Mouse (Mus musculus) olfactory bulb, adult 2 months (tissue): ENCODE measurements around the gene Tspan11. TPM values are rescaled to one million over a fixed set of nuclear protein-coding genes. Genes with fewer than 3 reads are reported as not detected.

ENCODE experiments used
- H3K27ac ChIP-seq: fragments of 200-500 bp; 2 replicates; pipeline ENCODE4 v1.5.1; 2012; ENCODE audit warnings: low read depth, low read length; ENCODE audit not compliant: insufficient read depth
- H3K4me1 ChIP-seq: fragments of 200-500 bp; 2 replicates; pipeline ENCODE4 v1.6.1; 2012; ENCODE audit warnings: low read length; ENCODE audit not compliant: control insufficient read depth, insufficient read depth
- H3K4me3 ChIP-seq: fragments of 200-500 bp; 2 replicates; pipeline ENCODE4 v1.5.1; 2012; ENCODE audit warnings: mild to moderate bottlenecking, low read depth, low read length, moderate library complexity; ENCODE audit not compliant: insufficient read depth
- CTCF ChIP-seq: fragments of 200-500 bp; IDR thresholded peaks from 2 replicates; pipeline ENCODE4 v1.5.1; 2012; ENCODE audit warnings: low read depth, mild to moderate bottlenecking, low read length, moderate library complexity; ENCODE audit not compliant: insufficient read depth
- POLR2A ChIP-seq: fragments of 200-500 bp; IDR thresholded peaks from 2 replicates; pipeline ENCODE4 v1.6.1; 2012; ENCODE audit warnings: mild to moderate bottlenecking, low read depth, low read length, moderate library complexity; ENCODE audit not compliant: insufficient read depth
- WGBS: fragments of 180-500 bp; shearing (Covaris S2); methylation state at CpG from one replicate; pipeline ENCODE4 v1.1.7; 2018; 5-methylcytosine and 5-hydroxymethylcytosine counted together
- polyA plus RNA-seq: library from polyadenylated mRNA; stranded (reverse); fragments of >200 nt; gene quantifications from 2 replicates; pipeline ENCODE4 v1.2.4, GENCODE M21; 2012; ENCODE audit warnings: low replicate concordance; ENCODE audit not compliant: missing spikeins, insufficient read depth, insufficient read length

Gene Tspan11
- polyA plus RNA-seq, 1 experiment, result not detected

DNA sequence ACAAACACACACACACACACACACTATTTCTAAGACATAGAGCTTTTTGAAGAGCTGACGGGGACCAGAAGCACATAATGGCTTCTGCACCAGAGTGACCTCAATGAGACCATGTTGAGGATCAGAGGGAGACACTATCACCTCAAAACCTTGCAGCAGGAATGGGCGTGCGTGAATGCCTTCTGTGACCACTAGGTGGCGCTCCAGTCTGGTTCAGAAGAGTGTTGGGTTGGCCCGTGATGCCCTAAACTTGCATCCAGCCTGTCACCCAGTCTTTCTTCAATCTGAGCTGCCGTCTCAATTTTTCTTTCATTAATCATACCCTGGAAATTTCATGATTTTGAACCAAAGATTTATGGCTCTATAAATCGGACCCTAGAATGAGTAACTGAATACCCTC lies 82.7 kb downstream of the Tspan11 start:
- peak; percentile 69 for TF ChIP-seq CTCF
- no peak for TF ChIP-seq POLR2A
- 9% methylated on average over 7 of the region's 7 CpGs for WGBS

DNA sequence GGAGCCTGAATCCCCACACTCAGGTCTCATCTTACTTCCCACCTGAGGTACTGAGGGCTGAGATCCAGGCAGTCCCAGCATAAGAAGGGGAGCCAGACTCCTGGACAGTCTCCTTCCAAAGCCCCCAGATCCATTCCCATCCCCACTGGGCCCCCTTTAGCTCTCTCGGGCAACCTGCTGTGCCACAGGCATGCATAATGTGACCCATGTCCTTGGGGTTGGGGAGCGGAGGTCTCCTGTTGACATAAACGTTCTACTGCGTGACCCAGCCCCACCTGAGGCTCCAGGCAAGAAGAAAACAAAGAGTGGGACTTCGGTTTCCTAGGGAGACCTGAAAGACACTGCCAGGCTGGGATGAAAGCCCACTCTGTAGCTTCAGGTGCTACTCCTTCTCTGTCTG lies 83.5 kb downstream of the Tspan11 start:
- H3K27ac ChIP-seq, result no peak overlapping the region
- H3K4me1 ChIP-seq, result peaks cover 9% of the 10 kb centered on the region
- 86% methylated on average over 5 of the region's 5 CpGs for WGBS
- no peak overlapping the region for H3K4me3 ChIP-seq
- no peak for TF ChIP-seq CTCF
- TF ChIP-seq POLR2A, result no peak

More for the DNA sequence above, 82.7 kb downstream of the Tspan11 start:
- Histone ChIP-seq H3K27ac (no peak overlapping the region), H3K4me1 (peaks cover 13% of the 10 kb centered on the region), H3K4me3 (no peak overlapping the region)

DNA sequence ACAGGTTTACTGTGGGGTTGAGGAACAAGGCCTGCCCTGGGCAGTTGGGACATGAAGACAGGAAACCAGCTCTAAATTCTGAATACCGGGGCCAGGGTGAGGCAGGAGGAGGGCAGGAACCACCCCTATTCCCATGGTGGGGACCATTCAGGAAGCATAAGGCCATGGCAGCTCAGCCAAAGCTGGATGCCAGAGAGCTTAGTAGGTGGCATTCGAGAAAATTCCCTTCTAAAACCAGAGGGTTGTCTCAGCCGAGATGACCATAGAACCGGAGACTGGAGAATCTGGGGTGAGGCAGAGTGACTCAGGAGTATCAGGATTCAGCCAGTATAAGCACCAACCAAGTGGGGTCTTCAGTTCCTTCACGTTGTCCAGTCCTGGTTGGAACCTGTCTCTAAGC lies 84.5 kb downstream of the Tspan11 start:
- Histone ChIP-seq H3K4me1 (peaks cover 9% of the 10 kb centered on the region), H3K4me3 (no peak overlapping the region), H3K27ac (no peak overlapping the region)
- TF ChIP-seq CTCF, result no peak
- no peak for TF ChIP-seq POLR2A
- 90% methylated on average over 5 of the region's 5 CpGs for WGBS

DNA sequence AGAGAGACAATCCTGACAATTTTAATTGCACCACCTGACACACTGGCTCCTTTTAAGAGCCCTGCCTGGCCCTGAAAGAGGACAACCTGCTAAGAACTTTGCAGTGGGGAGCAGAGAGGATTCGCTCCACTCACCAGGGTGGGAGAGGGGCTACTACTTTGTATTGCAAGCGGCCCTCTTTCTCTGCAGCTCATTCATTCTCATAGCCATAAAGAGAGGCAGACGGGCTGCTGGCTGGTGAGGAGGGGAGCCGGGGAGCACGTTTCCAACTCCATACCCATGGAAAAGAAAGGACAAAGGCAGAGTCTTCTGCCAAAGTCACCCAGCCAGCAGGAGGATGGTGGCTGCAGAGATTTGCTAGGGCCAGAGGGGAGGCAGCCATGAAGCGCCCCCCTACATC lies 86.2 kb downstream of the Tspan11 start:
- Histone ChIP-seq H3K4me3 (no peak overlapping the region), H3K27ac (no peak overlapping the region), H3K4me1 (peaks cover 9% of the 10 kb centered on the region)
- 74% methylated on average over 6 of the region's 6 CpGs for WGBS
- TF ChIP-seq CTCF (no peak), POLR2A (no peak)

DNA sequence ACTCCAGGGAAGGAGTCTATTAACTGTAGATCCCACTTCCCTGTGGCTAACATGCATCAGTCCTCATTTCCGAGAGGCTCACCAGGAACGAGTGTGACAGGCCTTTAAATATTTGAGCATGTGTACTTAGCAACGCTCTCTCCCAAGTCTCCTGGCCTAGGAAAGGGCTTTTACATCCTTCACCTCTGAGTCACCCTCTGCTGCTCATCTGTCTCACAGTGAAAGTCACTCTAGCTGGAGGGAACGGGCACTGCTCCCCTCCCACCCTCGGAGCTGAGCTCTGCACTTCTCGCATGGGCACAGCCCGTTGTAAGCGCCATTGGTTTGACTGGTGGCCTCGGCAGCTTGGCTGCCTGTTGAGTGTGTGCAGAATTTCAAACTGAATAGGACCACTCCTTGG lies 86.6 kb downstream of the Tspan11 start:
- 49% methylated on average over 9 of the region's 9 CpGs for WGBS
- TF ChIP-seq POLR2A (no peak), CTCF (no peak)
- peaks cover 9% of the 10 kb centered on the region for H3K4me1 ChIP-seq
- no peak overlapping the region for H3K4me3 ChIP-seq
- H3K27ac ChIP-seq, result no peak overlapping the region

DNA sequence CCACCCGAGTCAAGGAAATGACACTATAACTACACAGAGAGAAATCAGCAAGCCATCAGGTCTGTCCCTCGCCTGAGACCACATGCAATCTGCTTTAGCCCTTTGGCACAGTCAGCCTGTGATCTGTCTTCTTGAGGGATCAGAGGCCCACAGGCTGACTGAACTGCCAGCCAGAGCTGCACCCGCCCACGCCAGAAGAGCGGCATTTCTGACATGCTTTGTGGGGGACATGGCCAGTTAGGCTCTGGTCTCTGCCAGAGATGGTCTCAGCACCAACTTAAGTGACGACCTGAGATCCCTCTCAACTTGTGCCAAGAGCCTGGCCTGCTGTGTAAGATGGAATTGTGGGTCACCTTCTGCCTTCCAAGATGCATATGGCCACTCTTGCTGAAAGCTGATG lies 89.3 kb downstream of the Tspan11 start:
- H3K4me1 ChIP-seq, result peaks cover 24% of the 10 kb centered on the region

DNA sequence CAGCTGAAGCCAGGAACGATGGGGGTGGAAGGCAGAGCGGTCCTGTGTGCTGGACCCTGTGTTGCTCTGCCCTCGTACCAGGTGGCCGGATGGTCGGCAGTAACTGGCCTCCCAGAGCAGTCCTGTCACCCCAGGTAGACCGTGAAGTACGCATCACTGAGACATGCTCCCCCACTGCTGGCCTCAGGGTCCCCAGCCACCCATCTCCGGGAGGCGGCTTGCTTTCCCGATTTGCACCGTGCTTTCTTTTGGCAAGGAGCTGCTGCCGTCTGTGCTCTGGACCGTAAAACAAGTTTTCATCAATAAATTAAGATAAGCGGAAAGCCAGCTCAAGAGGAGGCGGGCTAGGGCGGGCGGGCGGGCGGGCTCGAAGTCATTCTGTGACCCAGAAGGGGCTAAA lies 91.6 kb downstream of the Tspan11 start:
- H3K4me1 ChIP-seq, result peaks cover 21% of the 10 kb centered on the region
- WGBS, result 57% methylated on average over 20 of the region's 20 CpGs
- no peak overlapping the region for H3K4me3 ChIP-seq
- TF ChIP-seq CTCF, result no peak
- TF ChIP-seq POLR2A, result no peak
- no peak overlapping the region for H3K27ac ChIP-seq

More for the DNA sequence above, 89.3 kb downstream of the Tspan11 start:
- no peak overlapping the region for H3K27ac ChIP-seq
- no peak overlapping the region for H3K4me3 ChIP-seq
- TF ChIP-seq CTCF, result no peak
- no peak for TF ChIP-seq POLR2A
- WGBS, result 88% methylated on average over 6 of the region's 6 CpGs

DNA sequence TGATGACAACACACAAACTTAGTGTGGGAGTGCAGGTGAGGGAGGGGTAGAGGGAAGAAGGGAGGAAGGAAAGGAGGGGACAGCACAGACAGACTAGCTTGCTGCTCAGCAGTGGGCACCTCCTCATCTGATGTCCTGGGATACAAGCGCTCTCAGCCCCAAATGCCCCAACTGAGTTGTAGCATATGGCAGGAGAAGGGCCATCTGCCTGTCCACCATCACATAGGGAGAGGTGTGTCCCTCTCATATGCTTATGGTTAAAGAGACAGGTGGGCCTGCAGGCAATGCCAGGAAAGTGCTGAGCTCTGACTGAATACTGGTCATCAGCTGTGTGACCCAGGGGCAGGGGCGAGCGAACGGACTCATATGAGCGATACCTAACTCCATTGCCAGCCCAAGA lies 92.4 kb downstream of the Tspan11 start:
- peaks cover 17% of the 10 kb centered on the region for H3K4me1 ChIP-seq
- TF ChIP-seq CTCF, result no peak
- no peak for TF ChIP-seq POLR2A
- no peak overlapping the region for H3K27ac ChIP-seq
- H3K4me3 ChIP-seq, result no peak overlapping the region
- WGBS, result 98% methylated on average over 5 of the region's 5 CpGs

DNA sequence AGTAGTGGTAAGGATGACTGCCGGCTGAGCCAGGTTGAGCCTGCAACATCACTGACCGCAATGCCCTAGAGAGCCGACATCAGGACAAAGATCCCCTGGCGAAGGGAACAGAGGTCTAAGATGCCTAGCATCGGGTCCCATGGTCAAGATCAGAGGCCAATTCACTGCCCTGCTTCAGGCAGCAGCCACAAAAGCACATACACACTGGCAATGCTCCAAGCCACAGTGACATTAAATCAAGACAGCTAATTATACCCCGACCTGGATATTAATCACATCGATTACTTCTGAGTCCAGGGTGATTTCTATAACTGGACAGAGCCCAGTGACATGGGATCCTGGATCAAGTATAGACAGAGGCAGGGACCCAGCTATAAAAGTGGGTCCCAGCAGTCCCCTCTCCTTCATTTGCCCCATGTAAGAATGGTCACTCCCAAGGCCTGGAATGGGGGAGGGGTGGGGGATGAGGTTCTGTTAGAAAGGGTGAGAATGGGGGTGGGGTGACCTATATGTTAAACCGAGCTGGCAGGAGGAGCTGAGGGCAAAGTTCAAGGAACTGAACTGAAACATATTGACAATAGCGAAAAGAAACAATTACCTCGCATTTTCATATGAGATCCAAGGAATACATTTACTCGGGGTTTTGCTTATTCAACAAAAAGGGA lies 93.1 kb downstream of the Tspan11 start:
- WGBS, result 55% methylated on average over 11 of the region's 11 CpGs
- no peak overlapping the region for H3K27ac ChIP-seq
- TF ChIP-seq POLR2A (no peak), CTCF (no peak)
- peaks cover 24% of the 10 kb centered on the region for H3K4me1 ChIP-seq
- H3K4me3 ChIP-seq, result no peak overlapping the region
